ENCODE assay signal across 8 mouse cellular contexts in genomic region chr1:121440535-121441381, GRCm38 (mm10). TPM values are rescaled to one million over a fixed set of nuclear protein-coding genes. Genes with fewer than 3 reads are reported as not detected.
DNase-seq lines count a peak whose midpoint lies in the region; ATAC-seq and TF ChIP-seq lines count a peak whose summit lies in the region.

No protein-coding gene starts in this region.

- no peak for ATAC-seq in heart, embryonic 11.5 days (replicated peaks; ENCODE audit: insufficient number of reproducible peaks, low FRiP score, low TSS enrichment)
- peak; percentile 78 for ATAC-seq in midbrain, embryonic 13.5 days

- H3K9ac ChIP-seq in heart, embryonic 11.5 days (ENCODE audit: low read depth, low read length), result no peak overlapping the region
- H3K9ac ChIP-seq in midbrain, embryonic 13.5 days (replicated peaks), result no peak overlapping the region

- H3K4me3 ChIP-seq in heart, embryonic 11.5 days (ENCODE audit: low read depth, low read length), result no peak overlapping the region
- no peak overlapping the region for H3K4me3 ChIP-seq in gastrocnemius, adult 2 months
- H3K4me3 ChIP-seq in kidney, adult 2 months (ENCODE audit: insufficient read depth, low read depth, low read length), result no peak overlapping the region
- no peak overlapping the region for H3K4me3 ChIP-seq in limb, embryonic 10.5 days
- no peak overlapping the region for H3K4me3 ChIP-seq in midbrain, embryonic 13.5 days (replicated peaks)

- TF ChIP-seq CTCF in gastrocnemius, adult 2 months (IDR thresholded peaks at IDR 0.05), result peak; percentile 92; the same call in 1 of the 2 replicates
- TF ChIP-seq CTCF in kidney, adult 2 months (conservative IDR thresholded peaks at IDR 0.05; ENCODE audit: insufficient read depth, insufficient read length, low read depth, low read length), result peak; percentile 75

- intact Hi-C loops in gastrocnemius, adult 2 months (cut with DNase I), result loop anchor here (5.0 kb wide), 2 partner anchors 47 to 107 kb away; no protein-coding TSS in a partner anchor

- H3K27ac ChIP-seq in heart, embryonic 11.5 days (ENCODE audit: low read depth, low read length), result no peak overlapping the region
- H3K27ac ChIP-seq in gastrocnemius, adult 2 months, result no peak overlapping the region
- H3K27ac ChIP-seq in kidney, adult 2 months (ENCODE audit: insufficient read depth, low read depth, low read length), result no peak overlapping the region
- no peak overlapping the region for H3K27ac ChIP-seq in limb, embryonic 10.5 days
- H3K27ac ChIP-seq in midbrain, embryonic 13.5 days, result no peak overlapping the region

- H3K4me2 ChIP-seq in heart, embryonic 11.5 days, result no peak overlapping the region
- H3K4me2 ChIP-seq in midbrain, embryonic 13.5 days (replicated peaks), result no peak overlapping the region

- H3K9me3 ChIP-seq in heart, embryonic 11.5 days (replicated peaks; ENCODE audit: control insufficient read depth, low read length), result no peaks in the 10 kb centered on the region
- H3K9me3 ChIP-seq in limb, embryonic 10.5 days (replicated peaks), result no peaks in the 10 kb centered on the region
- no peaks in the 10 kb centered on the region for H3K9me3 ChIP-seq in midbrain, embryonic 13.5 days

- no peak for TF ChIP-seq POLR2A in kidney, adult 2 months (IDR thresholded peaks at IDR 0.05; ENCODE audit: low read depth, low read length)

- peak; percentile 34 to 76 for DNase-seq in heart, adult 18-20 months
- peak; percentile 55 to 59 for DNase-seq in cerebellum, postnatal 36 days
- DNase-seq in gastrocnemius, adult 2 months, result peak; percentile 73
- peak; percentile 68 for DNase-seq in kidney, adult 2 months
- peak; percentile 78 for DNase-seq in limb, embryonic 10.5 days (ENCODE audit: low spot score)
- peak; percentile 25 for DNase-seq in spleen, adult 12 weeks (ENCODE audit: low spot score)

- H3K27me3 ChIP-seq in heart, embryonic 11.5 days (ENCODE audit: control insufficient read depth, insufficient read depth, low read length), result no peaks in the 10 kb centered on the region
- no peaks in the 10 kb centered on the region for H3K27me3 ChIP-seq in kidney, adult 2 months (replicated peaks; ENCODE audit: control insufficient read depth, insufficient read depth, low read length)
- no peaks in the 10 kb centered on the region for H3K27me3 ChIP-seq in limb, embryonic 10.5 days (ENCODE audit: low read depth, poor library complexity, severe bottlenecking)
- no peaks in the 10 kb centered on the region for H3K27me3 ChIP-seq in midbrain, embryonic 13.5 days

- 61% methylated on average over 13 of the region's 13 CpGs for WGBS in heart, embryonic 11.5 days (ENCODE audit: insufficient replicate concordance)
- WGBS in kidney, adult 2 months, result 60% methylated on average over 13 of the region's 13 CpGs
- WGBS in limb, embryonic 10.5 days, result 69% methylated on average over 13 of the region's 13 CpGs
- 66% methylated on average over 13 of the region's 13 CpGs for WGBS in midbrain, embryonic 13.5 days

- 0 out of 2 replicates have a peak, but pooled peaks cover 9% of the 10 kb centered on the region for H3K36me3 ChIP-seq in heart, embryonic 11.5 days (ENCODE audit: control insufficient read depth, insufficient read depth, low read length)
- 0 out of 2 replicates have a peak, but pooled peaks cover 2% of the 10 kb centered on the region for H3K36me3 ChIP-seq in kidney, adult 2 months (ENCODE audit: control insufficient read depth, insufficient read depth, low read length)
- H3K36me3 ChIP-seq in limb, embryonic 10.5 days, result peaks cover 79% of the 10 kb centered on the region
- H3K36me3 ChIP-seq in midbrain, embryonic 13.5 days, result peaks cover 71% of the 10 kb centered on the region

- no peaks in the 10 kb centered on the region for H3K4me1 ChIP-seq in heart, embryonic 11.5 days (ENCODE audit: control insufficient read depth, insufficient read depth, low read length)
- no peaks in the 10 kb centered on the region for H3K4me1 ChIP-seq in kidney, adult 2 months (ENCODE audit: control insufficient read depth, insufficient read depth, low read length)
- H3K4me1 ChIP-seq in limb, embryonic 10.5 days, result no peaks in the 10 kb centered on the region
- H3K4me1 ChIP-seq in midbrain, embryonic 13.5 days (replicated peaks), result no peaks in the 10 kb centered on the region

RNA-seq across cellular contexts. Expression of gene Ccdc93, which starts 9.9 kb away (rescaled TPM):
- total RNA-seq in heart, adult 18-20 months (2021), result 10 to 100 TPM; 14.5 to 15.0 TPM
- polyA plus RNA-seq in heart, embryonic 11.5 days (2014; fragmentation: Nextera tagmentation; extraction: Ambion mirVana), result 7.6 and 7.9 TPM in 2 replicates
- total RNA-seq in gastrocnemius, adult 2 months (2021), result 10 to 100 TPM in 1 of 2 experiments, 1 to 10 TPM in 1; 9.6 to 11.5 TPM
- polyA plus RNA-seq in kidney, adult 2 months (2012; rRNA removed), result 9.4 and 10.2 TPM in 2 replicates
- 11.4 and 12.1 TPM in 2 replicates for polyA plus RNA-seq in limb, embryonic 10.5 days (2016; fragmentation: Nextera tagmentation; extraction: Ambion mirVana)
- polyA plus RNA-seq in midbrain, embryonic 13.5 days (2015; fragmentation: Nextera tagmentation; extraction: Ambion mirVana), result 11.4 and 12.2 TPM in 2 replicates

Comparison
In these comparisons a context has a peak if more than half of its experiments do, and no peak if none do; other contexts are left out.
1. DNase-seq: peak in every context shown above with its lines; median percentile 78 in limb, embryonic 10.5 days; 73 in gastrocnemius, adult 2 months; 68 in kidney, adult 2 months; 57 in cerebellum, postnatal 36 days; 55 in heart, adult 18-20 months; 25 in spleen, adult 12 weeks.